Comparison of ENCODE assay signal across 24 mouse cellular contexts in the genomic region with DNA sequence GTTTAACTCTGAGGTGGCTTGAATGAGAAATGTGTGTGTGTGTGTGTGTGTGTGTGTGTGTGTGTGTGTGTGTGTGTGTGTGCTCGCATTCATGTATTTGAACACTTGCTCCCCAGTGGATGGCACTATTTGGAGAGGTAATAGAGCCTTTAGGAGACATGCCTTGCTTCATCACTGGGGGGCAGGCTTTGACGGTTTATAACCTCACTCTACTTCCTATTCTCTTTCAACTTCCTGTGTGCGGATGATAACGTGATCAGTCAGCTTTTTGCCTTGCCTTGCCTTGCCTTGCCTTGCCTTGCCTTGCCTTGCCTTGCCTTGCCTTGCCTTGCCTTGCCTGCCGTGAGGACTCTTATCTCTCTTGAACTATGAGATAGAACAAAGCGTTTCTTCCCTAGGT.
A peak's percentile ranks its signal among the peaks of the same experiment; 100 is the strongest.
DNase-seq lines count a peak whose midpoint lies in the region; ATAC-seq and TF ChIP-seq lines count a peak whose summit lies in the region.
"Had no signal": no experiment of that assay in that cellular context is flagged by ENCODE, and none has a peak within 500 bp of the region (broad histone marks: within the 10 kb centered on the region; RNA-seq: fewer than 3 reads in every experiment).

No protein-coding gene starts in this region.

- H3K27ac ChIP-seq in heart, embryonic 10.5 days, result no peak overlapping the region
- peak overlapping the region; percentile 21; the same call in 1 of the 2 replicates for H3K27ac ChIP-seq in lung, postnatal 0 days (ENCODE audit: low read length)
- no peak overlapping the region for H3K27ac ChIP-seq in left cerebral cortex, adult 2 months
- H3K27ac ChIP-seq: embryonic facial prominence, embryonic 12.5 days; gastrocnemius, adult 2 months; hindbrain, embryonic 15.5 days; intestine, embryonic 15.5 days; limb, embryonic 15.5 days; liver, embryonic 15.5 days; neural tube, embryonic 15.5 days; stomach, embryonic 15.5 days had no signal

- WGBS in heart, embryonic 10.5 days, result 70% methylated on average over 6 of the region's 6 CpGs
- 76% methylated on average over 6 of the region's 6 CpGs for WGBS in lung, postnatal 0 days

- peak; percentile 46 for DNase-seq in heart, embryonic 10.5 days (ENCODE audit: low spot score)
- no peak for DNase-seq in heart, postnatal 25 days (ENCODE audit: low spot score)
- no peak for DNase-seq in lung, postnatal 0 days (ENCODE audit: low spot score)
- DNase-seq in lung, postnatal 36 days, result no peak
- DNase-seq in c-Kit-positive CD71-positive TER-119-negative erythroid progenitor cells, embryonic 14.5 days (ENCODE audit: low read depth), result peak; percentile 4
- no peak for DNase-seq in left cerebral cortex, adult 2 months (ENCODE audit: extremely low spot score in 1 of 2, low spot score in 2 of 2)
- DNase-seq in layer of hippocampus, adult 18-20 months (ENCODE audit: low spot score in 2 of 2), result no peak
- DNase-seq: B cell, adult 2 months; cerebellum, adult 18-20 months; cerebellum, postnatal 14 days; gastrocnemius, adult 2 months; kidney, adult 8-10 months; kidney, postnatal 25 days; thymus, postnatal 36 days had no signal

- peaks cover 17% of the 10 kb centered on the region; the same call in 1 of the 2 replicates for H3K4me1 ChIP-seq in heart, embryonic 10.5 days
- H3K4me1 ChIP-seq in lung, postnatal 0 days (ENCODE audit: insufficient read depth, low read depth, low read length), result no peaks in the 10 kb centered on the region
- H3K4me1 ChIP-seq: hindbrain, embryonic 15.5 days; intestine, embryonic 15.5 days; liver, embryonic 15.5 days; neural tube, embryonic 15.5 days had no signal

- no peak overlapping the region for H3K4me3 ChIP-seq in heart, embryonic 10.5 days
- H3K4me3 ChIP-seq in lung, postnatal 0 days (ENCODE audit: low read depth, low read length), result no peak overlapping the region
- no peak overlapping the region for H3K4me3 ChIP-seq in left cerebral cortex, adult 2 months
- H3K4me3 ChIP-seq: embryonic facial prominence, embryonic 12.5 days; erythroblast, embryonic 14.5 days; gastrocnemius, adult 2 months; hindbrain, embryonic 15.5 days; intestine, embryonic 15.5 days; limb, embryonic 15.5 days; liver, embryonic 15.5 days; neural tube, embryonic 15.5 days; stomach, embryonic 15.5 days had no signal

- TF ChIP-seq CTCF in lung, postnatal 0 days (IDR thresholded peaks at IDR 0.05), result no peak; the same call in 1 of the 2 replicates
- TF ChIP-seq CTCF in left cerebral cortex, adult 2 months (IDR thresholded peaks at IDR 0.05), result no peak

- no peaks in the 10 kb centered on the region for H3K36me3 ChIP-seq in heart, embryonic 10.5 days
- H3K36me3 ChIP-seq in lung, postnatal 0 days (ENCODE audit: insufficient read depth, low read length), result no peaks in the 10 kb centered on the region
- H3K36me3 ChIP-seq: embryonic facial prominence, embryonic 12.5 days; hindbrain, embryonic 15.5 days; intestine, embryonic 15.5 days; limb, embryonic 15.5 days; liver, embryonic 15.5 days; neural tube, embryonic 15.5 days; stomach, embryonic 15.5 days had no signal

- intact Hi-C loops in heart, postnatal 25 days (cut with DNase I), result no loop called here
- intact Hi-C loops in left cerebral cortex, adult 2 months (cut with DNase I), result no loop called here

- H3K4me2 ChIP-seq in lung, postnatal 0 days (replicated peaks; ENCODE audit: low read depth, low read length), result no peak overlapping the region
- H3K4me2 ChIP-seq: embryonic facial prominence, embryonic 12.5 days; hindbrain, embryonic 15.5 days; intestine, embryonic 15.5 days; limb, embryonic 15.5 days; liver, embryonic 15.5 days; midbrain, embryonic 11.5 days; neural tube, embryonic 15.5 days; stomach, embryonic 15.5 days had no signal

- TF ChIP-seq EP300 in lung, postnatal 0 days (IDR thresholded peaks at IDR 0.05), result no peak

- no peaks in the 10 kb centered on the region for H3K9me3 ChIP-seq in heart, embryonic 10.5 days
- H3K9me3 ChIP-seq in lung, postnatal 0 days (ENCODE audit: low read length), result no peaks in the 10 kb centered on the region
- H3K9me3 ChIP-seq: embryonic facial prominence, embryonic 12.5 days; hindbrain, embryonic 15.5 days; intestine, embryonic 15.5 days; limb, embryonic 15.5 days; liver, embryonic 15.5 days; neural tube, embryonic 15.5 days; stomach, embryonic 15.5 days had no signal

- no peak overlapping the region for H3K9ac ChIP-seq in lung, postnatal 0 days (replicated peaks; ENCODE audit: low read depth)
- H3K9ac ChIP-seq: embryonic facial prominence, embryonic 12.5 days; hindbrain, embryonic 15.5 days; intestine, embryonic 15.5 days; limb, embryonic 15.5 days; liver, embryonic 15.5 days; neural tube, embryonic 15.5 days; stomach, embryonic 15.5 days had no signal

- ATAC-seq in lung, postnatal 0 days, result no peak
- ATAC-seq: forebrain, embryonic 14.5 days; intestine, embryonic 15.5 days had no signal

- H3K27me3 ChIP-seq in heart, embryonic 10.5 days (ENCODE audit: insufficient read depth, poor library complexity, severe bottlenecking), result no peaks in the 10 kb centered on the region
- H3K27me3 ChIP-seq in lung, postnatal 0 days (replicated peaks; ENCODE audit: insufficient read depth, low read length), result no peaks in the 10 kb centered on the region
- H3K27me3 ChIP-seq: embryonic facial prominence, embryonic 12.5 days; hindbrain, embryonic 15.5 days; intestine, embryonic 15.5 days; limb, embryonic 15.5 days; liver, embryonic 15.5 days; neural tube, embryonic 15.5 days; stomach, embryonic 15.5 days had no signal

Comparison
In these comparisons a context has a peak if more than half of its experiments do, and no peak if none do; other contexts are left out.
1. DNase-seq: peak in heart, embryonic 10.5 days (single experiment) and c-Kit-positive CD71-positive TER-119-negative erythroid progenitor cells, embryonic 14.5 days (single experiment); none in heart, postnatal 25 days (single experiment), lung, postnatal 0 days (single experiment), lung, postnatal 36 days (single experiment), left cerebral cortex, adult 2 months (0 of 2) and layer of hippocampus, adult 18-20 months (0 of 2).